Mouse (Mus musculus): ENCODE results near the gene Sh3bp1.

- no peak for TF ChIP-seq POLR2AphosphoS5 (IDR thresholded peaks at IDR 0.05; ENCODE audit: insufficient replicate concordance, low read depth, low read length)
- TF ChIP-seq GATA1 (IDR thresholded peaks at IDR 0.05; ENCODE audit: borderline replicate concordance, low read length) = no peak
Measured at GRCm38 (mm10) chr15:78850059-78850824, 49.3 kb upstream of the Sh3bp1 start.
